Mouse (Mus musculus) cerebellum, adult 2 months (tissue): ENCODE measurements around the gene Snrnp25.

Experiments used
- CTCF ChIP-seq: fragments of 200-500 bp; IDR thresholded peaks from 2 replicates; pipeline ENCODE4 v1.5.1; 2011; ENCODE audit warnings: low read depth, mild to moderate bottlenecking, control low read depth, low read length, moderate library complexity, borderline replicate concordance; ENCODE audit not compliant: insufficient read depth
- POLR2A ChIP-seq: fragments of 200-500 bp; IDR thresholded peaks from 2 replicates; pipeline ENCODE4 v1.6.1; 2011; ENCODE audit warnings: low read length, control low read depth, borderline replicate concordance; ENCODE audit not compliant: insufficient read depth

DNA sequence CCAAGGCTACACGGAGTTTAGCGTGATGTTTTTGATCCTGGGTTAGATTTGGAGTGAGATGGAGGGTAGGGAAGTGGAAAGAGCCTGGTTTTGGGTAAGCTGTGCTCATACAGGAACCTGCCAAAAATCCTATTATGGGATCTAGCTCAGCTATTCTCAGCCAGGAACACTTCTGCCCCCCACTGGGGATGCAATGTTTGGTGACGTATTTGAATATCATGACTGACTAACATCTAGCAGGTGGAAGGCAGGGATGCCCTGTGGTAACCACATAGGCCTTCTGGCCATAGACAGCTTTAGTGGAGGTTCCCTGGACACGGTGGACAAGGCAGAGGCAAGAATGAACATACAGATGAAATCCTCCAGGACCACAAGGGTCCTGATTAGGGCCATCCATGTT, 25.0 kb downstream of the Snrnp25 start:
- TF ChIP-seq CTCF (no peak), POLR2A (no peak)
